Mouse (Mus musculus): Measurements from ENCODE around the gene Nkiras1.
A peak's percentile ranks its signal among the peaks of the same experiment; 100 is the strongest.

The Nkiras1 gene

DNA sequence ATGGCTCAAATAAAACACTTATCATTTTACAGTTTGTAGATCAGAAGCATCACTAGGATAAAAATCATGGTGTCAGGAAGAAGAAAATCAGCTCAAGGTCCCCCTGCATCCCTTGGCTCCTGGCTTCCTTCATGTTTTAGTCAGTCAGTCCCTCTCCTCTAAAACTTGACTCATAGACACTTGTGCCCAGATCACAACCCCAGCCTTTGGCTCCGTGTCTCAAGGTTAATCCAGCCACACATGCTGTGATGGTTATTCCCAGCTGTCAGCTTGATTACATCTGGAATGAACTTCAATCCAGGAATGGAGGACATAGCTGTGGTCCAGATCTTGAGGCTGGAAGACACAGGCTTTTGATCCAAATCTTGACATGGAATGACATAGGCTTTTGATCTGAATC is 3.6 kb downstream of the Nkiras1 start:
- no peak for DNase-seq (ENCODE audit: low spot score)

DNA sequence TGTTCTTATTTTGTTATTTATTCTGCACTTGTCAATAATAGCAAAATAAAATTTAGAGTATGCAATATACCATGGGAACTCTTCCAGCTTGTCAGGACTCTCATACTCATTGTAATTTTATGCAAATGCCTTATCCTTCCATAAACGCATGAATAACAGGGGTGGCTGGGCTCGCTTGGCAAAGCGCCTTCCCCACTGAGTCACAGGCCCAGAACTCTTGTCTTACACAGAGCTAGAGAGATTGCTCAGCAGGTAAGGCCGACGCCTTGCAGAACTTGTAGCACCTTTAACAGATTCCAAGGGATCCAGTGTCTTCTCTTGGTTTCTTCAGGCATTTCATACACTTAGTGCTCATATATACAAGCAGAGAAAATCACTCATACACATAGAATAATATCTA is 9.4 kb downstream of the Nkiras1 start:
- DNase-seq (ENCODE audit: low spot score), result no peak

- DNase-seq (ENCODE audit: low spot score), result no peak
These were observed 13.6 kb downstream of the Nkiras1 start for GRCm38 (mm10) chr14:18284581-18284980.

DNA sequence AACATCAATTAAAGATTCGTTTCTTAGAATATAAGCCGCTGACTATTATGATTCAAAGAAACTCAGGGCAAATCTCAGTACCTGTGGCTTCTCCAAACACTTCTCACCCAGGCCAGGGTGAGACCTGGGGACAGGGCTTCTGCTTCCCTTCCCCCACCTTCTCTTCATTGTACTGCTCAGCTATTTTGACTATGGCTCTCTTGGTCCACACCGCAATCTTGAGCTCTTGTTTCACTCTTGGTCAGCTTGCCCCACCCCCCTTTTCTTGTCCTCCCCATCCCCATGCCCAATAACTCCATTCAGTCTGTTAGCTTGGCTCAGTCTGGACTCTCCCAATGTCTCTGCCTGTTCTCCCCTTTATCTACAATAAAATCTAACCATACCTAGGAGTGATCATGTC is 14.5 kb downstream of the Nkiras1 start:
- DNase-seq (ENCODE audit: low spot score), result no peak

DNA sequence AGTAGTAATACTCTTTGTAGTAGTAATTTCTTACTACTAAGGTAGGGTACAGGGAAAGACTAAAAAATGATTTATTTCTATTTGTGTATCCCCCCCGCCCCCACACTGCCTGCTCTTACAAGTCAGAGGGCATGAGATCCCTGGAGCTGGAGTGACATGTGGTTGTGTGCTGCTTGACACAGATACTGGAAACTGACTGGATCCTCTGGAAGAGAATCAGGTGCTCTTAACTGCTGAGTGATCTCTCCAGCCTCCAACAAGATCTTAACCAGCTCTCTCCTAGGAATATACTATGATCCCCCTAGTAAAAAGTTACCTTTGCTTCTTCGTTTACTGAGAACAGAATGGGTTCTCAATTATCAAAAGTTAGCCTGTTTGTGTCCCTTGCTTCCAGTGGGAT is 15.5 kb downstream of the Nkiras1 start:
- DNase-seq (ENCODE audit: low spot score), result no peak

GRCm38 (mm10) chr14:18287391-18287790 is 16.5 kb downstream of the Nkiras1 start:
- DNase-seq (ENCODE audit: low spot score), result no peak

GRCm38 (mm10) chr14:18292111-18292510 is 21.2 kb downstream of the Nkiras1 start:
- DNase-seq (ENCODE audit: low spot score), result no peak

DNA sequence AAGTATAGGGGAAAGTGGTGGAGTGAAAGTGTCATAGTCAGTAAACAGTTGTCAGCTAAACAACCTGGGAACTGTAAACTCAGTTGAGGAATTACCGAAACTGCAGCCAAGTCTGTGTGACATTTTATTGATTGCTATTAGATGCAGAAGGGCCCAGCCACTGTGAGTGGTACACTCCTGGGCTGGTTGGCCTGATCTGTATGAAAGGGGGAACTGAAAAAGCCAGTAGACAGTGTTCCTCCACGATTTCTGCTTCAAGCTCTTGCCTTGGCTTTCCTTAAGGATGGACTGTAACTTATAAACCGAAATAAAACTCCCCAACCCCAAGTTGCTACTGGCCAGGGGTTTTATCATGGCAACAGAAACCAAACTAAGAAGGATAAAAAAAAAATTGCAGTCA is 21.6 kb downstream of the Nkiras1 start:
- DNase-seq (ENCODE audit: low spot score), result no peak

- DNase-seq (ENCODE audit: low spot score), result no peak
These were observed 26.5 kb downstream of the Nkiras1 start for GRCm38 (mm10) chr14:18297441-18297840.

GRCm38 (mm10) chr14:18298874-18299273 is 27.9 kb downstream of the Nkiras1 start:
- no peak for DNase-seq (ENCODE audit: low spot score)

DNA sequence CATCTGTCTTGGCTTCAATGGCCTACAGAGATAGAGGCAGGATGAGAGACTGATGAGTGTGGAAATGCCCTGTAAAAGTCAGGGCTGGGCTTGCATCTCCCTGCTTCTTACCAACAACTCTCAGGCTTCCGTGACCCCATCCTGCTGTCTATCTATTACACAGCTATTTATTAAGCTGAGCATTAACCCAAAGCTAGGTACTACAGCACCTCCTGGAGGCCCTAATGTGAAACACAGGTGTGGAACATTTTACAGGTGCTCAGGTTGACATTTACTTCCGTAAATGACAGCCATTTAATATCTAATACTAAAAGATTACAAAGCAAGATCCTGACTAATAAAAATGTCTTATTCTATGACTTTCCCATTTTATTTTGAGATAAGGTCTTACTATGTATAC is 29.7 kb downstream of the Nkiras1 start:
- no peak for DNase-seq (ENCODE audit: low spot score)

DNA sequence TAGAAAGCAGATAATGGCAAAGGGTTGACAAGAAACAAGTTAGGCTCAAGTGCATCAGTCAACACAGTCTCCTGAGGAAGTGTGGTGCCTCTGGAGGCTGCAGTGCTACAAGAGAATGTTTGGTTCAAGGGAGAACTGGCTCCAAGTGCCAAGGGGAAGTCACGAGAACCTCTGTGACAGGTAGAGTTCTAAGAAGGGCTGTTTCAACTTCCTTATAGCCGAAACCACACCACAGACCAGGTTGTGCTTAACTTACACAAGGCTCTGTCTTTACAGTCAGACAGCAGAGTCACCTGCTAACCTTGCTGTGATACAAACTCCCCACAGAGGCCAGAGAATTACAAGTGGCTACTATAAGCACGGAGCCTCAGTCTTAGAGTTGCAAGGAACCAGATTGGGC is 30.7 kb downstream of the Nkiras1 start:
- no peak for DNase-seq (ENCODE audit: low spot score)

GRCm38 (mm10) chr14:18302750-18303149 is 31.8 kb downstream of the Nkiras1 start:
- DNase-seq (ENCODE audit: low spot score), result no peak

DNA sequence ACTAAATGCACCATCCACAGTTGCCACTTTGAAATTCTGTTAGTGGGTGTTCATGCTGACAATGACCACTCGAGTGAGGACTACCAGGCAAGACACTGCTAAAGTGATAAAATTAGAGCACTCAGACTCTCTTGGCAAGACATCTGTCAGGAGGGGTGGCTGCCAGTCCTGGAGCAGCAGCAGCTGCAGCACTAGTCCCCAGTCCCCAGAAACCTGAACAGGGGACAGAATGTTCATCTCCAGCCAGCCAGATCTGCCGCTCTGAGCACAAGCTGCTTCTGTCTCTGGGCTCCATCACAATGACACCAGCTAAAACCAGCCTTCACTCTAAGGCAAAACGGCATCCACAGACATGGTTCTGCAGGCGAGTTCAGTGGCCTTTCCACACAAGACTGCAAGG is 32.3 kb downstream of the Nkiras1 start:
- DNase-seq (ENCODE audit: low spot score), result no peak

DNA sequence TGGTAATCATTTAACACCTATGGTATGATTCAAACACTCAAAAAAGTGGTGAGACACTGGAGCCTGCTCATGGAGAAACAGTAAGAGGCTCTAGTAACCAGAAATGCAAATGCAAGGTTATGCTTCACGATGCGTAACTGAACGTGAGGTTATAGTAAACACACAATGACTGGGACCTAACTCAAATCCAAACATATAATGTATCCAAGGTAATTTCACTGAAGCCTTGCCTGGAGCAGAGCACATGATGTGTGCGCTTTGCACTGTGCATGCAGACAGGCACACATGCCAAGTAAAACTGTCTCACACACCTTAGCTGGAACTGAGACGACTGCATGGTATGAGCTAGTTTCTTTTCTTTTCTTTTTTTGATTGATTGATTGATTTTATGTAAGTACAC is 33.2 kb downstream of the Nkiras1 start:
- no peak for DNase-seq (ENCODE audit: low spot score)

DNA sequence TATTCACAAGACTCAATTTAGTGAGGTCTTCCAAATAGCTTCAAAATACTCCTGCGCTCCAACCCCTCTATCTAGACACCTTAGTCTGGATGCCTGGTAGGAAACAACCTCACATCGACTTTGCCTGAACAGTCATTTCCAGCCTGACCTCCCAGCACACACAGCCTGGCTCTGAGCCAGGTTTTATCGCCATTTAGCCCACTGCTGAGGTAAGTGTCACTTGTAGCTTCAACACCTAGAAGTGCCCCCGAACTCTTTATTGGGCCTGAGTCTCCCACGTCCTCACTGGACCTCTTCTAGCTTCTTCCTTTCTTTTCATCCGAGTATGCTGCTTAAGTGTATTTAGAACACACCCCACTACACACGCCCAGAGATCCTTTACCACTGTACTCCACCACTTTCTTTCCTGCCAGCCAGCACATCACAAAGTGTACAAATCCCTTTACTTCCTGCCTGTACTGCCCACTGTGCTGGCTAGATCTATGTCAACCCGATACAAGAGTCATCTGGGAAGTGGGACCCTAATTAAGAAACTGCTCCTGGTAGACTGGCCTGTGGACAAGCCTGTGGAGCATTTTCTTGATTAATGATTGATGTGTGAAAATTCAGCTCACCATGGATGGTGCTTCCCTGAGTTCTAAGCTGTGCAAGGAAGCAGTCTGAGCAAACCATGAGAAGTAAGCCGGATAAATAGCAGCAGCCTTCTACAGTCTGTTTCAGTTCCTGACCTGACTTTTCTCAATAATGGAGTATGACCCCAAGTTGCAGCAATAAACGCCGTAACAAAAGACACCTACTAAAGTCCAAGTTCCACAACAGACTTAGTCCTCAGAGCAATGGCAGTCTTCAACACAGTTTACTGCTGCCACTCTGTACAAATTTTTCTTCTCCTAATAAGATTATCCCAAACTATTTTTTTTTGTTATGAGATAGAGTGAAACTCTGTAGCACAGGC is 46.8 kb downstream of the Nkiras1 start:
- no peak for DNase-seq (ENCODE audit: low spot score)

DNA sequence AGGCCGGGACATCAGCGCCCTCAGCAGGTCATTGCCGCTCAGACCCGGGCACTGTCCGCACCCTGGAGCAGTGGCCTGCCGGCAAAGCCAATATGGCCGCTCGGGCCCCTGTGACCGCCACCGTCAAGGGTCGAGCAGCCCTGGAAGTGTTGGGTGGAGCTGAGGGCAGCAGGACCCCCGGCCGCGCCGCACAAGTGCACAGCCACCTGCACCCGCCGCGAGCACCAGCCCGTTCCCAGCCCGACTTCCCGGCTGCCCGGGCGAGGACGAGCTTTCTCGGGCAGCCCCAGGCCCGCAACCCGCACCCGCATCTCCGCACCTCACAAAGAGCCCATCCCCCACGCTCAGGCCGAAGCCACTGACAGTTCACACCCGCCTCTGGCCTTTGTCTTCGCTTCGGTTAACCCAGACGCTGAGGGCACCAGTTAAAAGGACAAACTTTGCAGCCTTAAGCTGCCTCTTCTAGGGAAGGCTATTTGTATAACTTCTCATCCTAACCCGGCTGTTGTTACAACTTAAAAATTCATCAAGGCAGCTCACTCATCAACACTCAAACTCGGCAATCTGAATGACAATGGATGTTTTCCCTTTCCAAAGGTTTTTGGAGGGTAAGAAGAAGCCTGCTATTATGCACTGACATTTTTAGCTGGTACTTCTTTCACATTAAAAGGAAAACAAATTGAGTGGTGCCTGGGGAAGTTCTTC is 56.2 kb downstream of the Nkiras1 start:
- peak; percentile 20 for DNase-seq (ENCODE audit: low spot score)

DNA sequence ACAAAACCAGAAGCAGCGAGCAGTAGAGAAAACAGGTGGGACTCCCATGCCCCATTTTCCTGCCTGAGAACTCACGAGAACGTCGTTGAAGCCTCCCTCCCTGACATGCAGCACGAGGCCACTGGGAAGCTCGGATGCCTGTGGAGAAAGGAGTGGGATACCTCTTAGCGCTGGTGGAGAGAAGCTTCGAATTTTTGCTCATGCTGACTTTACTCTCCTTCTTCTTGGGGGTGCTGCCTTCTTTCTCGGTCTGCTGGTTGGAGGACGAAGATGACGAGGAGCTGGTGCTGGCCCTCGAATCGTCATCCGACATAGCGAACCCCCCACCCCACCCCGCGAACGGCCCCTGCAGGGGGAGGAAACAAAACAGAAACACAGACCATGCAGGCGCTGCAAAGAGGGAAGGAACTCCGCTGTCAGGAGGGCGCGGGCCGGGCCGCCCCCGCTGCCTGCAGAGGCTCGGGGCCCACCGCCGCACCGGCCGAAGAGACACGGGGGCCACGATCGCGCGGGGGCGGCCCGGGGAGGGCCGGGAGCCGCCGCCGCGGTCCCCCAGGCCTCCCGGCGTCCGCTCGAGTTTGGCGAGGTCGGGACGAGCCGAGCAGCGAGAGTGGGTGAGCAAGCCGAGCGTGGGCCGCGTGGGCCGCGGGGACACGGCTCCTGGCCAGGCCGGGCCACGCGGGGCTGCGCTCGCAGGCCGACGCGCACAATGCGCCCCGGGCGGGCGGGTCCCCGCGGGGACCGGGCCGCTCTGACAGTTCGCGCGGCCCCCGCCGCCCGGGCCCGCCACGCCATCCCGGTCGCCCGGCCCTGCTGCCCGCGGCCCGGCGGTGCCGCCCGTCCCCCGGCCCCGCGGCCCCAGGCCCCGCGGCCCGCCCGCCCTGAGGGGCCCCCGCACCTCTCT is 60.1 kb downstream of the Nkiras1 start:
- DNase-seq (ENCODE audit: low spot score), result peak; percentile 22

DNA sequence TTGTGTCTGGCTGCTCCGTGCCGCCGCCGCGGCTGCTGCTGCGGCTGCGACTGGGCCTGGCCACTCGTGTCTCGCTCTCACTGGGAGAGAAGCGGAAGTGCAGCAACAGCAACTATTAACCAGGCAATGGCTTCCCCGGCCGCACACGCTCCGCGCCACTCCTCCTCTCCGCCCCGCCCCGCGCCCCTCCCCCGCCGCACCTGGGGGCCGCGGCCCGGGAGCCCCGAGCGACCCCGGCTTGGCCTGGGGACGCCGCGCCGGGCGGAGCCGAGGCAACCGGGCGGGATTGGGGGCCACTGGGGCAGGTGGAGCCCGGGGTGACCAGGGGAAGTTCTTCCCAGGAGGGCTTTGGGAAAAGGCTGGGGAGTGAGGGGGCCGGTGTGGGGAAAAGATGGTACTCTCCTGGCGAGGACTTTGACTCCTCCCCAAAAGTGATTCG is 60.8 kb downstream of the Nkiras1 start, which contains the start of gene Ube2e1:
Gene Ube2e1, minus strand, starts transcription at position 167 of the 439 bp plus-strand sequence.
- DNase-seq (ENCODE audit: low spot score), result peak; percentile 65
